22 mouse cellular contexts compared by ENCODE assay signal in genomic region chr5:97839924-97840279, GRCm38 (mm10).
"Had no signal": no experiment of that assay in that cellular context is flagged by ENCODE, and none has a peak within 500 bp of the region (broad histone marks: within the 10 kb centered on the region; RNA-seq: fewer than 3 reads in every experiment).

No protein-coding gene starts in this region.

- H3K4me3 ChIP-seq: kidney, embryonic 15.5 days; limb, embryonic 13.5 days; liver, embryonic 12.5 days; liver, embryonic 15.5 days; megakaryocyte, embryonic 14.5 days; midbrain, embryonic 10.5 days; midbrain, embryonic 13.5 days; myocyte; neural tube, embryonic 13.5 days; stomach, embryonic 15.5 days had no signal

- H3K27ac ChIP-seq: kidney, embryonic 15.5 days; limb, embryonic 13.5 days; liver, embryonic 12.5 days; liver, embryonic 15.5 days; midbrain, embryonic 10.5 days; midbrain, embryonic 13.5 days; neural tube, embryonic 13.5 days; stomach, embryonic 15.5 days had no signal

- DNase-seq: kidney, adult 8-10 months; kidney, postnatal 10 days; kidney, postnatal 4 days; left cerebral cortex, postnatal 4 days; liver; lung, adult 18-20 months; lung, postnatal 14 days; lung, postnatal 4 days; right cerebral cortex, postnatal 4 days; thymus, postnatal 25 days had no signal

- H3K9me3 ChIP-seq: kidney, embryonic 15.5 days; limb, embryonic 13.5 days; liver, embryonic 12.5 days; liver, embryonic 15.5 days; megakaryocyte, embryonic 14.5 days; midbrain, embryonic 10.5 days; midbrain, embryonic 13.5 days; neural tube, embryonic 13.5 days; stomach, embryonic 15.5 days had no signal

- H3K9ac ChIP-seq: kidney, embryonic 15.5 days; limb, embryonic 13.5 days; liver, embryonic 12.5 days; liver, embryonic 15.5 days; midbrain, embryonic 13.5 days; neural tube, embryonic 13.5 days; stomach, embryonic 15.5 days had no signal

- H3K36me3 ChIP-seq: kidney, embryonic 15.5 days; limb, embryonic 13.5 days; liver, embryonic 12.5 days; liver, embryonic 15.5 days; midbrain, embryonic 10.5 days; midbrain, embryonic 13.5 days; neural tube, embryonic 13.5 days; stomach, embryonic 15.5 days had no signal

- ATAC-seq: intestine, postnatal 0 days; liver, embryonic 12.5 days; midbrain, embryonic 13.5 days; midbrain, embryonic 16.5 days had no signal

- H3K4me1 ChIP-seq: kidney, embryonic 15.5 days; limb, embryonic 13.5 days; liver, embryonic 12.5 days; liver, embryonic 15.5 days; megakaryocyte, embryonic 14.5 days; midbrain, embryonic 10.5 days; midbrain, embryonic 13.5 days; neural tube, embryonic 13.5 days; stomach, embryonic 15.5 days had no signal

- H3K27me3 ChIP-seq: kidney, embryonic 15.5 days; limb, embryonic 13.5 days; liver, embryonic 12.5 days; liver, embryonic 15.5 days; megakaryocyte, embryonic 14.5 days; midbrain, embryonic 13.5 days; neural tube, embryonic 13.5 days; stomach, embryonic 15.5 days had no signal
